ENCODE assay signal across 19 mouse cellular contexts in genomic region chr5:121198376-121198775, GRCm38 (mm10). TPM values are rescaled to one million over a fixed set of nuclear protein-coding genes. Genes with fewer than 3 reads are reported as not detected.
DNase-seq lines count a peak whose midpoint lies in the region; ATAC-seq and TF ChIP-seq lines count a peak whose summit lies in the region.
"Had no signal": no experiment of that assay in that cellular context is flagged by ENCODE, and none has a peak within 500 bp of the region (broad histone marks: within the 10 kb centered on the region; RNA-seq: fewer than 3 reads in every experiment).

No protein-coding gene starts in this region.

- H3K9me3 ChIP-seq in liver, embryonic 14.5 days (ENCODE audit: control insufficient read depth, low read length) = no peaks in the 10 kb centered on the region
- H3K9me3 ChIP-seq in forebrain, embryonic 10.5 days = no peaks in the 10 kb centered on the region
- H3K9me3 ChIP-seq: embryonic facial prominence, embryonic 13.5 days; forebrain, embryonic 15.5 days; heart, embryonic 15.5 days; hindbrain, embryonic 10.5 days had no signal

- no peak overlapping the region for H3K4me3 ChIP-seq in liver, embryonic 14.5 days (ENCODE audit: insufficient read depth in 1 of 2, low read depth in 2 of 2, low read length in 2 of 2)
- no peak overlapping the region for H3K4me3 ChIP-seq in forebrain, embryonic 10.5 days
- H3K4me3 ChIP-seq: embryonic facial prominence, embryonic 13.5 days; forebrain, embryonic 15.5 days; heart, embryonic 15.5 days; hindbrain, embryonic 10.5 days had no signal

- peaks cover 32 to 43% of the 10 kb centered on the region in 2 experiments for H3K4me1 ChIP-seq in liver, embryonic 14.5 days (replicated peaks; ENCODE audit: control insufficient read depth in 2 of 2, insufficient read depth in 2 of 2, low read length in 1 of 2)
- H3K4me1 ChIP-seq in forebrain, embryonic 10.5 days = no peaks in the 10 kb centered on the region
- H3K4me1 ChIP-seq: embryonic facial prominence, embryonic 13.5 days; forebrain, embryonic 15.5 days; heart, embryonic 15.5 days; hindbrain, embryonic 10.5 days had no signal

- H3K27me3 ChIP-seq in liver, embryonic 14.5 days (ENCODE audit: control insufficient read depth, insufficient read depth, low read length) = no peaks in the 10 kb centered on the region
- no peaks in the 10 kb centered on the region for H3K27me3 ChIP-seq in forebrain, embryonic 10.5 days (ENCODE audit: poor library complexity, severe bottlenecking)
- H3K27me3 ChIP-seq: embryonic facial prominence, embryonic 13.5 days; forebrain, embryonic 15.5 days; heart, embryonic 15.5 days had no signal

- peak; percentile 36 for ATAC-seq in liver, embryonic 14.5 days (ENCODE audit: insufficient read depth)
- peak; percentile 43; the same call in 1 of the 2 replicates for ATAC-seq in megakaryocyte progenitor cell, adult 5-6 weeks (replicated peaks; ENCODE audit: poor library complexity)
- ATAC-seq in granulocyte monocyte progenitor cell, adult 5-6 weeks (replicated peaks; ENCODE audit: poor library complexity, severe bottlenecking) = no peak
- ATAC-seq: forebrain, embryonic 15.5 days had no signal

- no peak for TF ChIP-seq CTCF in liver, embryonic 14.5 days (IDR thresholded peaks at IDR 0.05; ENCODE audit: low read depth)

- TF ChIP-seq EP300 in liver, embryonic 14.5 days (IDR thresholded peaks at IDR 0.05; ENCODE audit: low read depth) = no peak

- H3K4me2 ChIP-seq in liver, embryonic 14.5 days (ENCODE audit: low read depth) = no peak overlapping the region
- H3K4me2 ChIP-seq: embryonic facial prominence, embryonic 13.5 days; forebrain, embryonic 15.5 days; heart, embryonic 11.5 days; heart, embryonic 15.5 days; hindbrain, embryonic 14.5 days had no signal

- H3K36me3 ChIP-seq in liver, embryonic 14.5 days (replicated peaks; ENCODE audit: control insufficient read depth, insufficient read depth, low read depth) = no peaks in the 10 kb centered on the region
- no peaks in the 10 kb centered on the region for H3K36me3 ChIP-seq in forebrain, embryonic 10.5 days (replicated peaks)
- H3K36me3 ChIP-seq: embryonic facial prominence, embryonic 13.5 days; forebrain, embryonic 15.5 days; heart, embryonic 15.5 days; hindbrain, embryonic 10.5 days had no signal

- DNase-seq in 416B (ENCODE audit: low read depth) = peak; percentile 95
- DNase-seq in liver = peak; percentile 34
- DNase-seq in liver, embryonic 14.5 days (ENCODE audit: low read depth in 3 of 3, low spot score in 3 of 3) = no peak
- no peak for DNase-seq in forebrain, embryonic 10.5 days (ENCODE audit: extremely low spot score, low spot score)
- DNase-seq in left cerebral cortex, postnatal 14 days (ENCODE audit: low spot score in 2 of 2) = no peak
- DNase-seq: adrenal gland, adult 2 months; adrenal gland, postnatal 25 days; cerebellum, adult 18-20 months; cerebellum, postnatal 10 days; gastrocnemius, postnatal 36 days; heart, adult 18-20 months had no signal

- peak overlapping the region; percentile 18 for H3K27ac ChIP-seq in liver, embryonic 14.5 days
- no peak overlapping the region for H3K27ac ChIP-seq in forebrain, embryonic 10.5 days
- H3K27ac ChIP-seq: embryonic facial prominence, embryonic 13.5 days; forebrain, embryonic 15.5 days; heart, embryonic 15.5 days; hindbrain, embryonic 10.5 days; hindbrain, embryonic 14.5 days had no signal

- intact Hi-C loops in left cerebral cortex, postnatal 14 days (cut with DNase I) = no loop called here

- H3K9ac ChIP-seq in liver, embryonic 14.5 days (replicated peaks) = no peak overlapping the region
- H3K9ac ChIP-seq: embryonic facial prominence, embryonic 13.5 days; forebrain, embryonic 15.5 days; heart, embryonic 15.5 days; hindbrain, embryonic 14.5 days had no signal

- 14% methylated on average over 5 of the region's 5 CpGs for WGBS in liver, embryonic 14.5 days (ENCODE audit: insufficient replicate concordance)
- WGBS in forebrain, embryonic 10.5 days = 89% methylated on average over 5 of the region's 5 CpGs

RNA-seq across cellular contexts. Expression of gene Rpl6, which starts 5.9 kb away (rescaled TPM):
- polyA plus RNA-seq in liver, embryonic 14.5 days (2012; rRNA removed) = 403 and 658 TPM in 2 replicates
- polyA plus RNA-seq in liver, embryonic 14.5 days (2014; fragmentation: Nextera tagmentation; extraction: Ambion mirVana) = 477 and 488 TPM in 2 replicates
- 2,970 and 3,030 TPM in 2 replicates for total RNA-seq in megakaryocyte progenitor cell, adult 5-6 weeks (2015)
- total RNA-seq in megakaryocyte progenitor cell, adult 5-6 weeks (2017) = 1,387 and 1,567 TPM in 2 replicates
- polyA plus RNA-seq in forebrain, embryonic 10.5 days (2016; fragmentation: Nextera tagmentation; extraction: Ambion mirVana) = 659 and 678 TPM in 2 replicates
- 100 to 1,000 TPM; 391 to 441 TPM for total RNA-seq in left cerebral cortex, postnatal 14 days (2021)
- total RNA-seq in granulocyte monocyte progenitor cell, adult 5-6 weeks (2014; fragmentation: Nextera tagmentation) = 2,241 and 2,395 TPM in 2 replicates
- total RNA-seq in granulocyte monocyte progenitor cell, adult 5-6 weeks (2017) = 1,241 and 1,301 TPM in 2 replicates

RNA-seq across cellular contexts. Expression of gene Ptpn11, which starts 7.2 kb away (rescaled TPM):
- 10.4 and 13.7 TPM in 2 replicates for polyA plus RNA-seq in liver, embryonic 14.5 days (2012; rRNA removed)
- polyA plus RNA-seq in liver, embryonic 14.5 days (2014; fragmentation: Nextera tagmentation; extraction: Ambion mirVana) = 10.0 and 11.5 TPM in 2 replicates
- total RNA-seq in megakaryocyte progenitor cell, adult 5-6 weeks (2015) = 20.8 TPM in 2 replicates
- total RNA-seq in megakaryocyte progenitor cell, adult 5-6 weeks (2017) = 41.5 and 48.1 TPM in 2 replicates
- polyA plus RNA-seq in forebrain, embryonic 10.5 days (2016; fragmentation: Nextera tagmentation; extraction: Ambion mirVana) = 25.1 TPM in 2 replicates
- total RNA-seq in left cerebral cortex, postnatal 14 days (2021) = 10 to 100 TPM; 79.6 to 84.9 TPM
- 29.7 and 33.6 TPM in 2 replicates for total RNA-seq in granulocyte monocyte progenitor cell, adult 5-6 weeks (2014; fragmentation: Nextera tagmentation)
- total RNA-seq in granulocyte monocyte progenitor cell, adult 5-6 weeks (2017) = 44.8 and 45.8 TPM in 2 replicates

RNA-seq across cellular contexts. Expression of gene Hectd4, which starts 21.6 kb away (rescaled TPM):
- polyA plus RNA-seq in liver, embryonic 14.5 days (2012; rRNA removed) = 15.8 and 16.1 TPM in 2 replicates
- polyA plus RNA-seq in liver, embryonic 14.5 days (2014; fragmentation: Nextera tagmentation; extraction: Ambion mirVana) = 11.1 and 11.2 TPM in 2 replicates
- total RNA-seq in megakaryocyte progenitor cell, adult 5-6 weeks (2015) = 16.2 and 22.8 TPM in 2 replicates
- total RNA-seq in megakaryocyte progenitor cell, adult 5-6 weeks (2017) = 6.5 and 9.2 TPM in 2 replicates
- 3.5 and 5.1 TPM in 2 replicates for polyA plus RNA-seq in forebrain, embryonic 10.5 days (2016; fragmentation: Nextera tagmentation; extraction: Ambion mirVana)
- total RNA-seq in left cerebral cortex, postnatal 14 days (2021) = 100 to 1,000 TPM; 223 to 227 TPM
- total RNA-seq in granulocyte monocyte progenitor cell, adult 5-6 weeks (2014; fragmentation: Nextera tagmentation) = 26.2 and 28.1 TPM in 2 replicates
- 12.8 and 14.1 TPM in 2 replicates for total RNA-seq in granulocyte monocyte progenitor cell, adult 5-6 weeks (2017)

Comparison
In these comparisons a context has a peak if more than half of its experiments do, and no peak if none do; other contexts are left out.
1. DNase-seq: peak in 416B (single experiment) and liver (single experiment); none in liver, embryonic 14.5 days (0 of 3), forebrain, embryonic 10.5 days (single experiment) and left cerebral cortex, postnatal 14 days (0 of 2).
2. RNA of gene Hectd4, which starts 21.6 kb away (total RNA-seq): 223 to 227 TPM in left cerebral cortex, postnatal 14 days; 12.8 to 28.1 TPM in granulocyte monocyte progenitor cell, adult 5-6 weeks and 6.5 to 22.8 TPM in megakaryocyte progenitor cell, adult 5-6 weeks; every median in the first group is over 4 times any median in the second.